Mouse (Mus musculus) forebrain, embryonic 15.5 days (tissue): ENCODE data around the gene Pigs. TPM values are rescaled to one million over a fixed set of nuclear protein-coding genes. Genes with fewer than 3 reads are reported as not detected.

Experiments
- ATAC-seq: fragments of 200-750 bp; cut with Nextera tagmentation; replicated peaks from 2 replicates; pipeline ENCODE4 v1.8.0; 2017; ENCODE audit warnings: mild to moderate bottlenecking, moderate TSS enrichment, moderate library complexity
- H3K27ac ChIP-seq: fragments of 300-500 bp; sonication (generic); replicated peaks from 2 replicates; pipeline ENCODE4 v1.5.1; 2015; ENCODE audit warnings: mild to moderate bottlenecking, inconsistent platforms
- H3K27me3 ChIP-seq: fragments of 300-500 bp; sonication (generic); 2 replicates; pipeline ENCODE4 v1.6.1; 2015; ENCODE audit warnings: inconsistent platforms
- H3K36me3 ChIP-seq: fragments of 300-500 bp; sonication (generic); 2 replicates; pipeline ENCODE4 v1.6.1; 2015; ENCODE audit warnings: mild to moderate bottlenecking, inconsistent platforms
- H3K4me1 ChIP-seq: fragments of 300-500 bp; sonication (generic); 2 replicates; pipeline ENCODE4 v1.6.1; 2015; ENCODE audit warnings: inconsistent platforms
- H3K4me2 ChIP-seq: fragments of 300-500 bp; sonication (generic); replicated peaks from 2 replicates; pipeline ENCODE4 v1.6.1; 2015; ENCODE audit warnings: mild to moderate bottlenecking, inconsistent platforms
- H3K4me3 ChIP-seq: fragments of 300-500 bp; sonication (generic); 2 replicates; pipeline ENCODE4 v1.5.1; 2015; ENCODE audit warnings: mild to moderate bottlenecking, inconsistent platforms
- H3K9ac ChIP-seq: fragments of 300-500 bp; sonication (generic); replicated peaks from 2 replicates; pipeline ENCODE4 v1.6.1; 2015; ENCODE audit warnings: mild to moderate bottlenecking, inconsistent platforms
- H3K9me3 ChIP-seq: fragments of 300-500 bp; sonication (generic); 2 replicates; pipeline ENCODE4 v1.6.1; 2016; ENCODE audit warnings: inconsistent platforms
- WGBS: fragments of 180-500 bp; shearing (Covaris S2); methylation state at CpG from one replicate; pipeline ENCODE4 v1.1.7; 2015; ENCODE audit warnings: mixed read lengths; 5-methylcytosine and 5-hydroxymethylcytosine counted together
- polyA plus RNA-seq: library from polyadenylated mRNA; unstranded; fragments of >200 nt; fragmentation: Nextera tagmentation; extraction: Ambion mirVana; gene quantifications from 2 replicates; pipeline ENCODE4 v1.2.1, GENCODE M21; 2015

Pigs gene
- polyA plus RNA-seq, 1 experiment from 2014 or later = 56.7 TPM

GRCm38 (mm10) chr11:78354905-78355304, 26.7 kb downstream of the Pigs start:
- Histone ChIP-seq H3K9me3 (no peaks in the 10 kb centered on the region), H3K9ac (no peak overlapping the region), H3K4me2 (no peak overlapping the region), H3K4me3 (no peak overlapping the region), H3K36me3 (no peaks in the 10 kb centered on the region), H3K27me3 (no peaks in the 10 kb centered on the region), H3K4me1 (no peaks in the 10 kb centered on the region; the same call in 1 of the 2 replicates), H3K27ac (no peak overlapping the region)
- 90% methylated on average over 6 of the region's 6 CpGs for WGBS
- no peak for ATAC-seq

DNA sequence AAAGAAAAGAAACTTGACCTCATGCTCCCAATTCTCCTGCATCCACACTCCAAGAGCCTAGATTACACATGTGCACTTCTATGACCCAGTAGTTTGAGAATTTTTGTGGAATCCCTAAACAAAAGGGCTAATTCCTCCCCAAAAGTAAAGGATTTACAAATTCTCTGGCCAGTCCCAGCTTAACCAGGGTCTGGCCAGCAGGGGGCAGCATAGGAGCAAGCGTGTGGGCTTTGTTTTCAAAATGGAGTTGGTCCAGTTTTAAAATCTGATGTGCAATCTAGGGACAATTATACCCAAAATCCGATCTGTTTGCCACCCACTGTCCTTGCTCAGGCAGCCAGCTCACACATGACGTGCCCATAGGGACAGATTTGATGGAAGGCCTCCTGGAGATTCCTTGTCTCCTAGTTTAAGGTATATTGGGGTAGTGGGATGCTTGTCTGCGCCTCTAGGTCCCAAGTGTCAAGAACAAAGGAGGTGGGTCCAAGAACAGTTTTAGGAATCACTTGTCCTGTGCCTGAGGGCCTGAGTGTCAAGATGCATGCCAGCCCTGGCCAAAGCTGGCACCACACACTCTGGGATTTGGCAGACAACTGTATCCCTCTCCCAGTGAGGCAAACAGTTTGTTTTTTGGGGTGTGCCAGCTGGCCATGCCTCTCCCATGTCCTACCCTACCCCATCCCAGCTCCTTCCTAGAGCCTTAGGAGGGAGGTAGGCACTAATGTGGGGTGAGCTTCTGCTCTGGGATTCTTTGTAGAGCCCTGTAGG, 27.4 kb downstream of the Pigs start:
- H3K4me1 ChIP-seq = no peaks in the 10 kb centered on the region; the same call in 1 of the 2 replicates
- no peak overlapping the region for H3K9ac ChIP-seq
- 29% methylated on average over 4 of the region's 4 CpGs for WGBS
- no peaks in the 10 kb centered on the region for H3K36me3 ChIP-seq
- H3K4me3 ChIP-seq = no peak overlapping the region
- no peaks in the 10 kb centered on the region for H3K27me3 ChIP-seq
- H3K9me3 ChIP-seq = no peaks in the 10 kb centered on the region
- no peak overlapping the region for H3K27ac ChIP-seq
- no peak for ATAC-seq
- H3K4me2 ChIP-seq = no peak overlapping the region

DNA sequence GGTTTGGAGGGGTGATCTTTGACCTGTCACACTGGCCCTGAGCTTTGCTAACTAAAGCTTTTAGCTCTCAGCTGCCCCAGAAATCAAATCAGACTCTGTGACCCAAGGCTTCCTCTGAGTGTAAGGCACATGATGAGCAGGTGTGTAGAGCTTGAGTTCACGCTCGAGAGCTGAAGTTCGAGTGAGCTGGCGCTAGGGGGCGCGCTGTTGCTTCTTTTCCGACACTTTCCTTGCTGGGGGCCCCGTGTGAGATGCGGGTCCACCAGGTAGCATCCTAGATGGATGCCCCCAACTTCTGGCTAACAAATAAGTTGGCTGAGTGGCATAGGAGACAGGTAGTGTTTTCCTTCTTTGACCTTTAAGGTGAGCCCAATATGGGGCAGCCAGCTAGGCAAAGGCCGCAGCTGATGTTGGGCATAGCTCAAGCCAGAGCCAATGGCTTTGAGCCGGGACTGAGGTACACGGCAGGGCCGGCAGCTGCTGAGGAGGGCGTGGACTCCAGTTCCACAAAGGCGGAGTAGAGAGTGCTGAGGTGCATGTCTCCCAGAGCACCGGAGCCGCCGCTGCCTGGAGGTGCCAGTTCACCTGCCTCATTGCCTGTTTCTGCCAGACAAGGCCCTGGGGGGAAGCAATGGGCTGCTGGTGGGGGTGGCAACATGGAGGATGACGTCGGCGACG, 30.3 kb downstream of the Pigs start:
- WGBS = 18% methylated on average over 22 of the region's 22 CpGs

DNA sequence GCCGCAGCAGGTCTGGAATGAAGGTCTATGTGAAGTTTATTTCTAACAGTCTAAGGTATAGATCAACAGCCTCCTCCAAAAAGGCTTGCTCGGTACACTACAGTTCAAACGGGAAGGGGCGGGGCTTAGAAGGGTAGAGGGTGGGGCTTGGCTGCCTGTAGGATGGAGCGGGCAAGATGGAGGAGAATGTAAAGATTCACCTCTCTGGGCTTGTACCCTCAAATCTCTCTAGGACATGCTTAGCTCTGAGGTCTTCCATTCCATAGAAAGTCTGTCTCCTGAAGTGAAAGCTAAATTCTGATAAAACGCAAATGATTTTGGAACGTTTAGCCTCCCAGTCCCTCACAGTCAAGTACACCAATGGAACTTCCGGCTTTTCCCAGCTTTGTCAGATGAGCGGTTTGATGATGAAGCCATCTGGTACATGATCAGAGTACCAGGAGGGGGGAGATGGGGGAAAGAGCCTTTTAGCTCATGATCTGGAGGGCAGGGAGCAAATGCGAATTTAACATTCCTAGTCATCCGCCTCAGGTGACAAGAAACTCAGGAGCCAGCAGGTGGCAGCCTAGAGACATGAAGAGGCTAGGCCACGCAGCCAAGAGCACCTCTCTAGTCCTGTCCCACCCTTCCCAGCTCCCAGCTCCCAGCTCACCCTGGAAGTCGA, 32.0 kb downstream of the Pigs start:
- no peak overlapping the region for H3K27ac ChIP-seq

More for the DNA sequence above, 30.3 kb downstream of the Pigs start:
- Histone ChIP-seq H3K9me3 (no peaks in the 10 kb centered on the region), H3K36me3 (no peaks in the 10 kb centered on the region), H3K4me2 (no peak overlapping the region), H3K9ac (no peak overlapping the region), H3K27me3 (no peaks in the 10 kb centered on the region), H3K4me1 (no peaks in the 10 kb centered on the region; the same call in 1 of the 2 replicates), H3K4me3 (no peak overlapping the region), H3K27ac (no peak overlapping the region)
- no peak for ATAC-seq

DNA sequence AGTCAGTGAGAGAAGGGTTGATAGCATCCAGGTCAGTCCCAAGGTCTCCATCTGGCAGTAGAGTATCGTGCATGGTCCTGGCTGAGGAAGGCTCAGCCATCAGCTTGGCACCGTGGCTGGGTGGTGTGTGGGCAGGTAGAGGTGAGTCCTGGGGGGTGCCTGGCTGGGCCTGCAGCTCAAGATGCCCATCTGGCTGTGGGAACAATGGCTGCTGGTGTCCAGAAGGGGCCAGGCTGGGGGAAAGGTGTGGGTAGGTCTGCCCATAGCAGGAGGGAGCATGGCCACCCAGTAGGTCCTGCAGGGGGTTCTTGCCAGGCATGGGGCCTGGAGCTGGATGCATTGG, 32.5 kb downstream of the Pigs start:
- H3K4me2 ChIP-seq = no peak overlapping the region
- no peak for ATAC-seq
- H3K4me3 ChIP-seq = no peak overlapping the region
- 56% methylated on average over 2 of the region's 2 CpGs for WGBS
- H3K36me3 ChIP-seq = no peaks in the 10 kb centered on the region
- H3K27me3 ChIP-seq = no peaks in the 10 kb centered on the region
- no peak overlapping the region for H3K9ac ChIP-seq
- H3K27ac ChIP-seq = no peak overlapping the region
- H3K4me1 ChIP-seq = no peaks in the 10 kb centered on the region; the same call in 1 of the 2 replicates
- no peaks in the 10 kb centered on the region for H3K9me3 ChIP-seq

More for the DNA sequence above, 32.0 kb downstream of the Pigs start:
- Histone ChIP-seq H3K9ac (no peak overlapping the region), H3K27me3 (no peaks in the 10 kb centered on the region), H3K36me3 (no peaks in the 10 kb centered on the region), H3K4me2 (peak overlapping the region; percentile 27), H3K4me3 (peak overlapping the region; percentile 23), H3K9me3 (no peaks in the 10 kb centered on the region), H3K4me1 (no peaks in the 10 kb centered on the region; the same call in 1 of the 2 replicates)
- ATAC-seq = peak; percentile 72
- 16% methylated on average over 13 of the region's 13 CpGs for WGBS

- H3K9me3 ChIP-seq = no peaks in the 10 kb centered on the region
- H3K36me3 ChIP-seq = no peaks in the 10 kb centered on the region
- 79% methylated on average over 13 of the region's 13 CpGs for WGBS
- no peak overlapping the region for H3K4me3 ChIP-seq
- no peaks in the 10 kb centered on the region for H3K4me1 ChIP-seq
- H3K27ac ChIP-seq = no peak overlapping the region
- no peaks in the 10 kb centered on the region for H3K27me3 ChIP-seq
- no peak for ATAC-seq
- H3K4me2 ChIP-seq = no peak overlapping the region
- no peak overlapping the region for H3K9ac ChIP-seq
Observed at GRCm38 (mm10) chr11:78363309-78364007, 35.2 kb downstream of the Pigs start.

- no peak overlapping the region for H3K4me3 ChIP-seq
- no peak overlapping the region for H3K4me2 ChIP-seq
- H3K4me1 ChIP-seq = no peaks in the 10 kb centered on the region
- H3K36me3 ChIP-seq = no peaks in the 10 kb centered on the region
- no peaks in the 10 kb centered on the region for H3K9me3 ChIP-seq
- H3K27me3 ChIP-seq = no peaks in the 10 kb centered on the region
- 63% methylated on average over 8 of the region's 8 CpGs for WGBS
- no peak overlapping the region for H3K27ac ChIP-seq
- no peak overlapping the region for H3K9ac ChIP-seq
- no peak for ATAC-seq
Observed at GRCm38 (mm10) chr11:78364103-78364502, 35.9 kb downstream of the Pigs start.

GRCm38 (mm10) chr11:78367456-78368225, 39.4 kb downstream of the Pigs start:
- ATAC-seq = no peak
- no peak overlapping the region for H3K4me3 ChIP-seq
- H3K4me1 ChIP-seq = no peaks in the 10 kb centered on the region
- H3K9ac ChIP-seq = no peak overlapping the region
- 87% methylated on average over 15 of the region's 15 CpGs for WGBS
- no peaks in the 10 kb centered on the region for H3K9me3 ChIP-seq
- no peak overlapping the region for H3K4me2 ChIP-seq
- no peaks in the 10 kb centered on the region for H3K27me3 ChIP-seq
- H3K36me3 ChIP-seq = no peaks in the 10 kb centered on the region
- no peak overlapping the region for H3K27ac ChIP-seq

GRCm38 (mm10) chr11:78370389-78370788, 42.2 kb downstream of the Pigs start:
- ATAC-seq = no peak
- WGBS = 43% methylated on average over 1 of the region's 1 CpGs
- Histone ChIP-seq H3K9me3 (no peaks in the 10 kb centered on the region), H3K27me3 (no peaks in the 10 kb centered on the region), H3K36me3 (no peaks in the 10 kb centered on the region), H3K4me3 (no peak overlapping the region), H3K4me2 (no peak overlapping the region), H3K27ac (no peak overlapping the region), H3K4me1 (no peaks in the 10 kb centered on the region), H3K9ac (no peak overlapping the region)

GRCm38 (mm10) chr11:78371711-78372110, 43.5 kb downstream of the Pigs start:
- H3K27me3 ChIP-seq = no peaks in the 10 kb centered on the region
- 93% methylated on average over 11 of the region's 11 CpGs for WGBS
- no peak overlapping the region for H3K4me2 ChIP-seq
- no peaks in the 10 kb centered on the region for H3K36me3 ChIP-seq
- H3K4me3 ChIP-seq = no peak overlapping the region
- no peaks in the 10 kb centered on the region for H3K9me3 ChIP-seq
- no peak overlapping the region for H3K27ac ChIP-seq
- no peak overlapping the region for H3K9ac ChIP-seq
- no peaks in the 10 kb centered on the region for H3K4me1 ChIP-seq
- ATAC-seq = no peak

GRCm38 (mm10) chr11:78372166-78372565, 44.0 kb downstream of the Pigs start:
- Histone ChIP-seq H3K9me3 (no peaks in the 10 kb centered on the region), H3K4me3 (no peak overlapping the region), H3K27ac (no peak overlapping the region), H3K27me3 (no peaks in the 10 kb centered on the region), H3K4me2 (no peak overlapping the region), H3K9ac (no peak overlapping the region), H3K4me1 (no peaks in the 10 kb centered on the region), H3K36me3 (no peaks in the 10 kb centered on the region)
- ATAC-seq = no peak
- WGBS = 82% methylated on average over 3 of the region's 3 CpGs
